Mouse (Mus musculus) CH12.LX (cell line): ENCODE data around the gene Cabp2.

ENCODE experiments used
- CTCF ChIP-seq, 2 experiments: IDR thresholded peaks in 1 of 2; conservative IDR thresholded peaks in 1 of 2; 2 replicates each; pipeline ENCODE4 v1.5.1; 2011 to 2012; ENCODE audit warnings: low read depth in 2 of 2, low read length in 2 of 2, improper control_type of control experiment in 1 of 2, inconsistent platforms in 1 of 2, mild to moderate bottlenecking in 1 of 2, moderate library complexity in 1 of 2
- HCFC1 ChIP-seq: IDR thresholded peaks from 2 replicates; pipeline ENCODE4 v1.6.1; 2012; ENCODE audit warnings: low read depth, mild to moderate bottlenecking, inconsistent platforms, low read length, improper control_type of control experiment
- JUND ChIP-seq: conservative IDR thresholded peaks from 2 replicates; pipeline ENCODE4 v1.6.1; 2011; ENCODE audit warnings: low read depth, low read length, improper control_type of control experiment
- POLR2A ChIP-seq: IDR thresholded peaks from 2 replicates; pipeline ENCODE4 v1.6.1; 2011; ENCODE audit warnings: low read depth, mild to moderate bottlenecking, improper control_type of control experiment, low read length

GRCm38 (mm10) chr19:4108535-4108934 is 27.2 kb downstream of the Cabp2 start:
- no peak for TF ChIP-seq POLR2A
- no peak for TF ChIP-seq CTCF (conservative IDR thresholded peaks at IDR 0.05 in 1 of 2, IDR thresholded peaks at IDR 0.05 in 1 of 2; ENCODE audit: low read depth in 2 of 2, low read length in 2 of 2)
- no peak for TF ChIP-seq HCFC1
- no peak for TF ChIP-seq JUND
